Mouse (Mus musculus) ES-E14 (cell line): ENCODE results near the gene Gipc1. TPM values are rescaled to one million over a fixed set of nuclear protein-coding genes. Genes with fewer than 3 reads are reported as not detected.

Source experiments
- DNase-seq: peaks from one replicate; pipeline ENCODE4 v3.0.0-alpha.2; 2013; ENCODE audit warnings: low read depth, low spot score
- H3K27ac ChIP-seq: 2 replicates; pipeline ENCODE4 v1.5.1; 2012; ENCODE audit warnings: low read depth, mild to moderate bottlenecking, low read length, moderate library complexity, mixed read lengths; ENCODE audit not compliant: poor library complexity, insufficient read depth, severe bottlenecking
- H3K36me3 ChIP-seq: 2 replicates; pipeline ENCODE4 v1.6.1; 2012; ENCODE audit warnings: mild to moderate bottlenecking, low read length, moderate library complexity, mixed read lengths; ENCODE audit not compliant: control insufficient read depth, poor library complexity, insufficient read depth, severe bottlenecking
- H3K4me1 ChIP-seq, 2 experiments: fragments of 150-350 bp in 1 of 2; sonication (generic) in 1 of 2; 2 replicates each; pipeline ENCODE4 v1.6.1; 2012; ENCODE audit warnings: low read length in 2 of 2, mild to moderate bottlenecking in 1 of 2, mixed read lengths in 1 of 2; ENCODE audit not compliant: control insufficient read depth in 2 of 2, insufficient read depth in 2 of 2, poor library complexity in 1 of 2
- H3K4me3 ChIP-seq, 2 experiments: fragments of 150-350 bp in 1 of 2; sonication (generic) in 1 of 2; 2 replicates each; pipeline ENCODE4 v1.5.1; 2012; ENCODE audit warnings: low read length in 2 of 2, low read depth in 1 of 2, mild to moderate bottlenecking in 1 of 2, mixed read lengths in 1 of 2; ENCODE audit not compliant: insufficient read depth in 1 of 2, poor library complexity in 1 of 2, severe bottlenecking in 1 of 2
- H3K9ac ChIP-seq: 2 replicates; pipeline ENCODE4 v1.6.1; 2012; ENCODE audit warnings: low read depth, mild to moderate bottlenecking, low read length, mixed read lengths; ENCODE audit not compliant: poor library complexity, insufficient read depth, severe bottlenecking
- H3K9me3 ChIP-seq: fragments of 150-350 bp; sonication (generic); 2 replicates; pipeline ENCODE4 v1.6.1; 2012; ENCODE audit warnings: low read depth, mild to moderate bottlenecking, low read length; ENCODE audit not compliant: control insufficient read depth, insufficient read depth
- CHD2 ChIP-seq: IDR thresholded peaks from 2 replicates; pipeline ENCODE4 v1.6.1; 2014; ENCODE audit warnings: mild to moderate bottlenecking, low read depth, low read length, inconsistent platforms
- HCFC1 ChIP-seq: IDR thresholded peaks from 2 replicates; pipeline ENCODE4 v1.6.1; 2012; ENCODE audit warnings: low read length, inconsistent platforms, borderline replicate concordance; ENCODE audit not compliant: insufficient read depth
- MAFK ChIP-seq: IDR thresholded peaks from 2 replicates; pipeline ENCODE4 v1.6.1; 2014; ENCODE audit warnings: mild to moderate bottlenecking, low read depth, low read length, inconsistent platforms; ENCODE audit not compliant: insufficient read depth
- ZC3H11A ChIP-seq: IDR thresholded peaks from 2 replicates; pipeline ENCODE4 v1.6.1; 2012; ENCODE audit warnings: low read depth, mild to moderate bottlenecking, inconsistent platforms, low read length, borderline replicate concordance
- ZNF384 ChIP-seq: IDR thresholded peaks from 2 replicates; pipeline ENCODE4 v1.6.1; 2012; ENCODE audit warnings: low read depth, low read length, inconsistent platforms
- in situ Hi-C, 2 experiments: fragments of 600-800 bp; cut with MboI; formaldehyde crosslinking; loops; one replicate each; pipeline ENCODE4 v1.15.1; 2025; ENCODE audit warnings: low sequenced_read_pairs in 2 of 2, inconsistent platforms in 1 of 2; ENCODE audit not compliant: unreplicated experiment in 2 of 2
- total RNA-seq: library from RNA; depleted of rRNA; stranded (reverse); fragments of 300-350 nt; gene quantifications from 2 replicates; pipeline ENCODE4 v1.2.3, GENCODE M21; 2012; rRNA removed

Gene Gipc1
- 73.2 and 73.7 TPM in 2 replicates for total RNA-seq

GRCm38 (mm10) chr8:83652030-83652743 lies at the start of gene Gipc1:
Gipc1 (plus strand) TSS chr8:83652677.
- Histone ChIP-seq H3K27ac (peak within 1 kb of the TSS; percentile 77), H3K9me3 (no peaks in the 10 kb centered on the region), H3K36me3 (no peaks in the 10 kb centered on the region), H3K4me1 (peaks cover 4 to 6% of the 10 kb centered on the region in 2 experiments; a peak in 2 of 4 replicates), H3K4me3 (peak within 1 kb of the TSS; percentile 82 to 93), H3K9ac (peak within 1 kb of the TSS; percentile 91)
- TF ChIP-seq CHD2 (peak; percentile 76), ZNF384 (no peak), ZC3H11A (no peak), HCFC1 (no peak)
- in situ Hi-C loops = no loop called here
- DNase-seq = peak; percentile 96

- Histone ChIP-seq H3K9ac (peak within 1 kb of the TSS; percentile 90), H3K27ac (peak within 1 kb of the TSS; percentile 82), H3K4me3 (peak within 1 kb of the TSS; percentile 90 to 99), H3K9me3 (no peaks in the 10 kb centered on the region), H3K36me3 (peaks cover 31% of the 10 kb centered on the region), H3K4me1 (peaks cover 5 to 27% of the 10 kb centered on the region in 2 experiments)
- in situ Hi-C loops = no loop called here
- peak; percentile 99 for DNase-seq
- TF ChIP-seq ZC3H11A = no peak
- TF ChIP-seq HCFC1 = peak; percentile 66; the same call in 1 of the 2 replicates
- TF ChIP-seq CHD2 = 0 out of 2 replicates have a peak, but pooled peaks have one; percentile 17
- no peak for TF ChIP-seq ZNF384
- no peak for TF ChIP-seq MAFK
Observed at GRCm38 (mm10) chr8:83607661-83608397, 44.6 kb upstream of the Gipc1 start, which contains the start of the genes Tecr and Dnajb1. Tecr (minus strand) TSS chr8:83607971. Dnajb1 (plus strand) TSS chr8:83608193.

GRCm38 (mm10) chr8:83608398-83608829 lies 44.1 kb upstream of the Gipc1 start:
- H3K9me3 ChIP-seq = no peaks in the 10 kb centered on the region
- DNase-seq = no peak
- H3K27ac ChIP-seq = peak overlapping the region; percentile 82
- peak overlapping the region; percentile 90 for H3K9ac ChIP-seq
- H3K36me3 ChIP-seq = peaks cover 32% of the 10 kb centered on the region
- TF ChIP-seq MAFK (no peak), CHD2 (no peak), ZC3H11A (no peak), ZNF384 (no peak), HCFC1 (no peak; the same call in 1 of the 2 replicates)
- in situ Hi-C loops = no loop called here
- H3K4me1 ChIP-seq = peaks cover 5 to 27% of the 10 kb centered on the region in 2 experiments
- peak overlapping the region; percentile 90 to 99 for H3K4me3 ChIP-seq

GRCm38 (mm10) chr8:83609086-83609485 lies 43.4 kb upstream of the Gipc1 start:
- Histone ChIP-seq H3K4me1 (peaks cover 5 to 27% of the 10 kb centered on the region in 2 experiments), H3K9me3 (no peaks in the 10 kb centered on the region), H3K4me3 (peak overlapping the region; percentile 90 to 99), H3K36me3 (peaks cover 34% of the 10 kb centered on the region), H3K9ac (peak overlapping the region; percentile 90; the same call in 1 of the 2 replicates), H3K27ac (no peak overlapping the region)
- TF ChIP-seq ZNF384 (no peak), CHD2 (no peak), HCFC1 (no peak), ZC3H11A (no peak), MAFK (no peak)
- DNase-seq = no peak
- in situ Hi-C loops = no loop called here
